In genomic region chr12:95138167-95138566, GRCm38 (mm10) we compare ENCODE assay signal across 17 mouse cellular contexts.
"Had no signal": no experiment of that assay in that cellular context is flagged by ENCODE, and none has a peak within 500 bp of the region (broad histone marks: within the 10 kb centered on the region; RNA-seq: fewer than 3 reads in every experiment).

No protein-coding gene starts in this region.

- H3K27me3 ChIP-seq: liver, embryonic 13.5 days; liver, embryonic 15.5 days; megakaryocyte, embryonic 14.5 days; midbrain, embryonic 13.5 days; midbrain, embryonic 15.5 days; neural tube, embryonic 12.5 days; stomach, embryonic 15.5 days had no signal

- H3K36me3 ChIP-seq: liver, embryonic 13.5 days; liver, embryonic 15.5 days; midbrain, embryonic 13.5 days; midbrain, embryonic 15.5 days; neural tube, embryonic 12.5 days; stomach, embryonic 15.5 days had no signal

- ATAC-seq: liver, postnatal 0 days; midbrain, embryonic 13.5 days; midbrain, embryonic 15.5 days had no signal

- H3K4me2 ChIP-seq: liver, embryonic 11.5 days; liver, embryonic 13.5 days; liver, embryonic 15.5 days; midbrain, embryonic 11.5 days; midbrain, embryonic 13.5 days; midbrain, embryonic 15.5 days; neural tube, embryonic 12.5 days; stomach, embryonic 15.5 days had no signal

- H3K4me3 ChIP-seq: liver, embryonic 13.5 days; liver, embryonic 15.5 days; megakaryocyte, embryonic 14.5 days; midbrain, embryonic 13.5 days; midbrain, embryonic 15.5 days; neural tube, embryonic 12.5 days; stomach, embryonic 15.5 days had no signal

- H3K9ac ChIP-seq: liver, embryonic 13.5 days; liver, embryonic 15.5 days; liver, postnatal 0 days; midbrain, embryonic 13.5 days; midbrain, embryonic 15.5 days; neural tube, embryonic 12.5 days; stomach, embryonic 15.5 days had no signal

- DNase-seq: liver, embryonic 13.5 days; liver, postnatal 0 days; lung, postnatal 14 days; right cerebral cortex, postnatal 14 days; thymus, adult 2 months; thymus, postnatal 25 days; thymus, postnatal 4 days had no signal

- H3K4me1 ChIP-seq: liver, embryonic 13.5 days; liver, embryonic 15.5 days; megakaryocyte, embryonic 14.5 days; midbrain, embryonic 13.5 days; midbrain, embryonic 15.5 days; neural tube, embryonic 12.5 days; stomach, embryonic 15.5 days had no signal

- H3K9me3 ChIP-seq: liver, embryonic 13.5 days; liver, embryonic 15.5 days; midbrain, embryonic 13.5 days; midbrain, embryonic 15.5 days; neural tube, embryonic 12.5 days; stomach, embryonic 15.5 days had no signal

- H3K27ac ChIP-seq: liver, embryonic 13.5 days; liver, embryonic 15.5 days; macrophage; midbrain, embryonic 13.5 days; midbrain, embryonic 15.5 days; neural tube, embryonic 12.5 days; stomach, embryonic 15.5 days; stomach, postnatal 0 days had no signal
